9 mouse cellular contexts compared by ENCODE assay signal in genomic region chr5:140828363-140828762, GRCm38 (mm10). TPM values are rescaled to one million over a fixed set of nuclear protein-coding genes. Genes with fewer than 3 reads are reported as not detected.
A peak's percentile ranks its signal among the peaks of the same experiment; 100 is the strongest.
DNase-seq lines count a peak whose midpoint lies in the region; ATAC-seq and TF ChIP-seq lines count a peak whose summit lies in the region.
"Had no signal": no experiment of that assay in that cellular context is flagged by ENCODE, and none has a peak within 500 bp of the region (broad histone marks: within the 10 kb centered on the region; RNA-seq: fewer than 3 reads in every experiment).

No protein-coding gene starts in this region.

- TF ChIP-seq CTCF in cortical plate, adult 2 months (IDR thresholded peaks at IDR 0.05; ENCODE audit: extremely low read depth, insufficient read depth, low read length): no peak
- TF ChIP-seq CTCF in liver, postnatal 0 days (IDR thresholded peaks at IDR 0.05; ENCODE audit: low read depth): no peak

- H3K4me3 ChIP-seq in heart, embryonic 12.5 days: peak overlapping the region; percentile 80
- H3K4me3 ChIP-seq in cortical plate, adult 2 months (ENCODE audit: insufficient read depth, low read length): peak overlapping the region; percentile 16; the same call in 1 of the 2 replicates
- H3K4me3 ChIP-seq in hindbrain, embryonic 11.5 days (ENCODE audit: low read depth, low read length): no peak overlapping the region
- H3K4me3 ChIP-seq in liver, postnatal 0 days (ENCODE audit: low read depth, low read length): no peak overlapping the region

- peak overlapping the region; percentile 92 for H3K4me2 ChIP-seq in heart, embryonic 12.5 days
- peak overlapping the region; percentile 14 for H3K4me2 ChIP-seq in hindbrain, embryonic 11.5 days (replicated peaks; ENCODE audit: low read depth, low read length)
- H3K4me2 ChIP-seq in liver, postnatal 0 days (ENCODE audit: low read depth, low read length): peak overlapping the region; percentile 95

- peak overlapping the region; percentile 54; the same call in 1 of the 2 replicates for H3K9ac ChIP-seq in heart, embryonic 12.5 days
- no peak overlapping the region for H3K9ac ChIP-seq in hindbrain, embryonic 11.5 days (ENCODE audit: low read depth, low read length)
- peak overlapping the region; percentile 85; the same call in 1 of the 2 replicates for H3K9ac ChIP-seq in liver, postnatal 0 days (replicated peaks)

- H3K4me1 ChIP-seq in heart, embryonic 12.5 days (replicated peaks): peaks cover 57% of the 10 kb centered on the region
- peaks cover 8% of the 10 kb centered on the region; the same call in 1 of the 2 replicates for H3K4me1 ChIP-seq in cortical plate, adult 2 months (ENCODE audit: control insufficient read depth, insufficient read depth, low read length)
- peaks cover 5% of the 10 kb centered on the region; the same call in 1 of the 2 replicates for H3K4me1 ChIP-seq in hindbrain, embryonic 11.5 days (replicated peaks; ENCODE audit: control insufficient read depth, insufficient read depth, low read length)
- H3K4me1 ChIP-seq in liver, postnatal 0 days (ENCODE audit: insufficient read depth): peaks cover 23% of the 10 kb centered on the region

- 56% methylated on average over 2 of the region's 2 CpGs for WGBS in heart, embryonic 12.5 days
- 83% methylated on average over 2 of the region's 2 CpGs for WGBS in hindbrain, embryonic 11.5 days
- WGBS in liver, postnatal 0 days (ENCODE audit: insufficient replicate concordance): 51% methylated on average over 2 of the region's 2 CpGs

- H3K27me3 ChIP-seq in heart, embryonic 12.5 days (replicated peaks): no peaks in the 10 kb centered on the region
- no peaks in the 10 kb centered on the region for H3K27me3 ChIP-seq in hindbrain, embryonic 11.5 days (ENCODE audit: control insufficient read depth, insufficient read depth, low read length)
- no peaks in the 10 kb centered on the region for H3K27me3 ChIP-seq in liver, postnatal 0 days (ENCODE audit: insufficient read depth, low read length)

- peak overlapping the region; percentile 45 for H3K27ac ChIP-seq in heart, embryonic 12.5 days (ENCODE audit: poor library complexity, severe bottlenecking)
- H3K27ac ChIP-seq in cortical plate, adult 2 months (ENCODE audit: insufficient read depth, low read length): peak overlapping the region; percentile 51
- H3K27ac ChIP-seq in hindbrain, embryonic 11.5 days (ENCODE audit: low read depth, low read length): no peak overlapping the region
- H3K27ac ChIP-seq in liver, postnatal 0 days (ENCODE audit: low read depth): peak overlapping the region; percentile 59; the same call in 1 of the 2 replicates

- TF ChIP-seq EP300 in liver, postnatal 0 days (IDR thresholded peaks at IDR 0.05; ENCODE audit: low read depth): no peak

- H3K36me3 ChIP-seq in heart, embryonic 12.5 days: peaks cover 7% of the 10 kb centered on the region
- no peaks in the 10 kb centered on the region for H3K36me3 ChIP-seq in hindbrain, embryonic 11.5 days (ENCODE audit: control insufficient read depth, insufficient read depth, low read length)
- no peaks in the 10 kb centered on the region for H3K36me3 ChIP-seq in liver, postnatal 0 days (replicated peaks; ENCODE audit: insufficient read depth, low read length)

- DNase-seq in heart, postnatal 4 days: no peak
- no peak for DNase-seq in hindbrain, embryonic 11.5 days (ENCODE audit: low spot score)
- DNase-seq in liver, postnatal 0 days: no peak
- DNase-seq in right cerebral cortex, postnatal 14 days: no peak
- no peak for DNase-seq in cerebellum, adult 9-11 months
- DNase-seq in frontal cortex, postnatal 25 days (ENCODE audit: low spot score in 2 of 2): no peak
- DNase-seq: thymus, postnatal 14 days had no signal

- no peak for TF ChIP-seq POLR2A in cortical plate, adult 2 months (IDR thresholded peaks at IDR 0.05; ENCODE audit: extremely low read depth, insufficient read depth, low read length)

- ATAC-seq in heart, embryonic 12.5 days (ENCODE audit: insufficient number of reproducible peaks, low FRiP score): no peak
- no peak for ATAC-seq in hindbrain, embryonic 11.5 days (ENCODE audit: low FRiP score)
- no peak for ATAC-seq in liver, postnatal 0 days

- H3K9me3 ChIP-seq in heart, embryonic 12.5 days (replicated peaks): no peaks in the 10 kb centered on the region
- H3K9me3 ChIP-seq in hindbrain, embryonic 11.5 days (ENCODE audit: control insufficient read depth, low read length): no peaks in the 10 kb centered on the region
- H3K9me3 ChIP-seq in liver, postnatal 0 days (ENCODE audit: low read length): no peaks in the 10 kb centered on the region

RNA-seq across cellular contexts. Expression of gene Gna12, which starts 1.9 kb away (rescaled TPM):
- 48.5 and 50.6 TPM in 2 replicates for polyA plus RNA-seq in heart, embryonic 12.5 days (2016; fragmentation: Nextera tagmentation; extraction: Ambion mirVana)
- 10 to 100 TPM; 85.9 to 86.8 TPM for total RNA-seq in heart, postnatal 4 days (2021)
- 90.0 and 94.4 TPM in 2 replicates for polyA plus RNA-seq in cortical plate, adult 2 months (2012; rRNA removed)
- polyA plus RNA-seq in hindbrain, embryonic 11.5 days (2014; fragmentation: Nextera tagmentation; extraction: Ambion mirVana): 17.2 and 32.3 TPM in 2 replicates
- 12.7 and 14.5 TPM in 2 replicates for polyA plus RNA-seq in liver, postnatal 0 days (2015; fragmentation: Nextera tagmentation; extraction: Ambion mirVana)

Comparison
In these comparisons a context has a peak if more than half of its experiments do, and no peak if none do; other contexts are left out.
1. H3K4me2 ChIP-seq: peak in every context shown above with its lines; median percentile 95 in liver, postnatal 0 days; 92 in heart, embryonic 12.5 days; 14 in hindbrain, embryonic 11.5 days.
2. H3K4me3 ChIP-seq: peak in heart, embryonic 12.5 days (single experiment) and cortical plate, adult 2 months (single experiment); none in hindbrain, embryonic 11.5 days (single experiment) and liver, postnatal 0 days (single experiment).